Mouse (Mus musculus): ENCODE measurements at regions not wholly inside any gene's neighbourhood (a gene's known extent, or its start where the extent isn't known, plus 50 kb on each side); places are given as distances from the start of the nearest gene placed in this dataset.

GRCm38 (mm10) chr12:25203371-25204067 lies 106.6 kb upstream of the Id2 start:
- Histone ChIP-seq H3K27me3 (replicated peaks; ENCODE audit: control insufficient read depth, insufficient read depth, low read length) (no peaks in the 10 kb centered on the region), H3K36me3 (ENCODE audit: control insufficient read depth, insufficient read depth, low read length) (no peaks in the 10 kb centered on the region), H3K27ac (ENCODE audit: low read depth, low read length) (no peak overlapping the region), H3K9me3 (ENCODE audit: control insufficient read depth, low read length) (no peaks in the 10 kb centered on the region), H3K4me2 (ENCODE audit: low read length) (no peak overlapping the region), H3K4me1 (ENCODE audit: control insufficient read depth, insufficient read depth, low read depth, low read length) (no peaks in the 10 kb centered on the region; the same call in 1 of the 2 replicates), H3K4me3 (ENCODE audit: low read length) (no peak overlapping the region), H3K9ac (ENCODE audit: low read depth, low read length) (no peak overlapping the region)
- WGBS: 92% methylated on average over 10 of the region's 10 CpGs
- no peak for ATAC-seq

GRCm38 (mm10) chr12:25200161-25200560 lies 103.2 kb upstream of the Id2 start:
- no peaks in the 10 kb centered on the region for H3K27me3 ChIP-seq (replicated peaks; ENCODE audit: control insufficient read depth, insufficient read depth, low read length)
- 91% methylated on average over 4 of the region's 4 CpGs for WGBS
- no peak overlapping the region for H3K9ac ChIP-seq (ENCODE audit: low read depth, low read length)
- no peak overlapping the region for H3K27ac ChIP-seq (ENCODE audit: low read depth, low read length)
- H3K4me3 ChIP-seq (ENCODE audit: low read length): no peak overlapping the region
- no peak for ATAC-seq
- H3K4me1 ChIP-seq (ENCODE audit: control insufficient read depth, insufficient read depth, low read depth, low read length): no peaks in the 10 kb centered on the region
- H3K36me3 ChIP-seq (ENCODE audit: control insufficient read depth, insufficient read depth, low read length): no peaks in the 10 kb centered on the region
- H3K9me3 ChIP-seq (ENCODE audit: control insufficient read depth, low read length): no peaks in the 10 kb centered on the region
- no peak overlapping the region for H3K4me2 ChIP-seq (ENCODE audit: low read length)

DNA sequence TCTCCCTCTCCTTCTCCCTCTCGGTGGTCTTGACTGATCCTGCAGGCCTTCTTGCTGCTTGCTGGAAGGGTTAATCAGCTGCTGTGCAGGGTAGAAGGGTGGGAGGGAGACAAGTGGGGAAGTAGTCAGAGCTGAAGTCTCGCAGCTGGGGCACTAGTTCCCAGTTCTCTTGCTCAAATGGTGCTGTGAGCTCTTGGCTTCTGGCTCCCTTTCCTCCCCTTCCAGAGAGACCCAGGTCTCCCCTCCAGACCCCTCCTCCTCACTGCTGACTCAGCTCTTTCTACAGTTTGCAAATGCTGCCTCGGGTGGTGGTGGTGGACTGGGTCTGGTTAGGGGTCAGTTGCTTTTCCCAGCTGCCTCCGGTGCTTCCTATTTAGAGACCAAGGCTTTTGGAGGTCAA lies 100.8 kb upstream of the Id2 start:
- WGBS: 24% methylated on average over 4 of the region's 4 CpGs
- no peak overlapping the region for H3K9ac ChIP-seq (ENCODE audit: low read depth, low read length)
- H3K4me2 ChIP-seq (ENCODE audit: low read length): no peak overlapping the region
- no peaks in the 10 kb centered on the region for H3K4me1 ChIP-seq (ENCODE audit: control insufficient read depth, insufficient read depth, low read depth, low read length)
- ATAC-seq: no peak
- H3K27me3 ChIP-seq (replicated peaks; ENCODE audit: control insufficient read depth, insufficient read depth, low read length): no peaks in the 10 kb centered on the region
- H3K9me3 ChIP-seq (ENCODE audit: control insufficient read depth, low read length): no peaks in the 10 kb centered on the region
- H3K27ac ChIP-seq (ENCODE audit: low read depth, low read length): no peak overlapping the region
- no peaks in the 10 kb centered on the region for H3K36me3 ChIP-seq (ENCODE audit: control insufficient read depth, insufficient read depth, low read length)
- H3K4me3 ChIP-seq (ENCODE audit: low read length): no peak overlapping the region

DNA sequence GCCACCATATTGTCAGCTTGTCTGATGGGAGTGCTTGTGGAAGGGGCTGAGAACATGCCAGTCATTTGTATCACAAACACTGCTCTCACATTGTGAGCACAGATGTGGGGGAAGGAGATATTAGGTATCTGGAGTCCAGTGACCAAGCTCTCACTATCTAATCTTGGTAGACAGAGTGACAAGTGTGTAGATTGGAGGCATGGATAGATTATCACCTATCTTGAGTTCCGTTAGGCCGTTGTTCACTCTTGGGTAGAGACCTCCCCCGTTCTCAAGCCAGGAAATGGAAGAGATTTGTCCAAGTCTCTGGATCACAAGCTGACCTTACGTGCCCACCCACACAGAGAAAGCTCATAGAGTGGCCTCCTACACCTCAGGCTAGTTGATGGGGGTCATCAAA lies 99.1 kb upstream of the Id2 start:
- Histone ChIP-seq H3K4me3 (ENCODE audit: low read length) (no peak overlapping the region), H3K4me1 (ENCODE audit: control insufficient read depth, insufficient read depth, low read depth, low read length) (no peaks in the 10 kb centered on the region), H3K36me3 (ENCODE audit: control insufficient read depth, insufficient read depth, low read length) (no peaks in the 10 kb centered on the region), H3K9me3 (ENCODE audit: control insufficient read depth, low read length) (no peaks in the 10 kb centered on the region), H3K4me2 (ENCODE audit: low read length) (no peak overlapping the region), H3K27me3 (replicated peaks; ENCODE audit: control insufficient read depth, insufficient read depth, low read length) (no peaks in the 10 kb centered on the region), H3K9ac (ENCODE audit: low read depth, low read length) (no peak overlapping the region), H3K27ac (ENCODE audit: low read depth, low read length) (no peak overlapping the region)
- 96% methylated on average over 4 of the region's 4 CpGs for WGBS
- ATAC-seq: no peak

DNA sequence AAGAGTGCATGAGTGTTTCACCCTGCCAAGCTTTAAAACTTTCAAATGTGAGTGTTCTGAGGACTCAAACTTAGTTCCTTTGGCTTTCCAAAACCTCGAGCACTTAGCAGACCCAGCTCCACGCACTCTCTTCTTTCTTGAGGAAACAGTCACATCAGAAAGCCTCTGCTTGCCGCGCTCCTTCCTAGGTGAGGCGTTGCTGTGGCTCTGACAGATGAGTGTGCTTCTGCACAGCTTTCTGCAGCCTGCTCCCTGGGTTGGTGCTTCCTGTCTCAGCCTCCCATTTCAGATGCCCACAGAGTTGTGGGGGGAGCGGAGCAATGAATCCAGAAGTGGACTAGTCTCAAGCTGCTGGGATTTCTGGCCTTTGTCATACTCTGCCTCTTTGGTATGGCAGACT lies 95.3 kb upstream of the Id2 start:
- Histone ChIP-seq H3K9ac (ENCODE audit: low read depth, low read length) (no peak overlapping the region), H3K9me3 (ENCODE audit: control insufficient read depth, low read length) (no peaks in the 10 kb centered on the region), H3K27ac (ENCODE audit: low read depth, low read length) (no peak overlapping the region), H3K4me2 (ENCODE audit: low read length) (no peak overlapping the region), H3K36me3 (ENCODE audit: control insufficient read depth, insufficient read depth, low read length) (no peaks in the 10 kb centered on the region), H3K4me1 (ENCODE audit: control insufficient read depth, insufficient read depth, low read depth, low read length) (no peaks in the 10 kb centered on the region), H3K27me3 (replicated peaks; ENCODE audit: control insufficient read depth, insufficient read depth, low read length) (no peaks in the 10 kb centered on the region), H3K4me3 (ENCODE audit: low read length) (no peak overlapping the region)
- ATAC-seq: no peak
- WGBS: 95% methylated on average over 6 of the region's 6 CpGs

GRCm38 (mm10) chr12:25190360-25190759 lies 93.4 kb upstream of the Id2 start:
- Histone ChIP-seq H3K9ac (ENCODE audit: low read depth, low read length) (no peak overlapping the region), H3K27me3 (replicated peaks; ENCODE audit: control insufficient read depth, insufficient read depth, low read length) (no peaks in the 10 kb centered on the region), H3K4me1 (ENCODE audit: control insufficient read depth, insufficient read depth, low read depth, low read length) (no peaks in the 10 kb centered on the region), H3K4me3 (ENCODE audit: low read length) (no peak overlapping the region), H3K9me3 (ENCODE audit: control insufficient read depth, low read length) (no peaks in the 10 kb centered on the region; the same call in 1 of the 2 replicates), H3K27ac (ENCODE audit: low read depth, low read length) (no peak overlapping the region), H3K4me2 (ENCODE audit: low read length) (no peak overlapping the region), H3K36me3 (ENCODE audit: control insufficient read depth, insufficient read depth, low read length) (no peaks in the 10 kb centered on the region)
- WGBS: 62% methylated on average over 6 of the region's 6 CpGs
- no peak for ATAC-seq

DNA sequence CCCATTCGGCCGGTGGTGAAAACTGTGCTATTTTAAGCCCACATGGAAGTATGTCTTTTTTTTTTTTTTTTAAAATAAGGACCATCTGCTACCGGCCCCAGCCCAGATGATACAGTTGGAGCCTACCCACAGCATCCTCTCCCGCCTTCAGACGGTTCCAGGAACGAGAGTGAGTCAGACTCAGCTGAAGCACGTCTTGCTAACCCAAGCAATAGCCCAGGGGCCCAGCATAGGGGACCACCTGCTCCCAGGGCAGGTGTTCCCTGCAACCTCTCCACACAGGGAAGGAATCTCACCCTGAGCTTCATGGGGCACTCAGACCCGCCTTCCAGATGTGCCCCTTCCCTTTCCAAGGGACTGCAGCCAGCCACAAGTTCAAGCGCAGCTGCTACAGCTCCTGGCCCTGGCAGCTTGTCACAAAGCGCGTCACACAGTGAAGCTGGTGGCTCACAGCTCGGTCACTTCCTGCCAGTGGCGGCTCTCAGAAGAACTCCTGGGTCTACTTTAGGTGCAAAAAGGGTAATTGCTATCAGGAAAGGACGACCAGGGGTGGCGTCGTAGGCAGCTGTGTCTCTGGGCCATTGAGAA lies 92.3 kb upstream of the Id2 start:
- H3K27me3 ChIP-seq (replicated peaks; ENCODE audit: control insufficient read depth, insufficient read depth, low read length): no peaks in the 10 kb centered on the region
- no peak overlapping the region for H3K4me2 ChIP-seq (ENCODE audit: low read length)
- no peaks in the 10 kb centered on the region for H3K36me3 ChIP-seq (ENCODE audit: control insufficient read depth, insufficient read depth, low read length)
- H3K9me3 ChIP-seq (ENCODE audit: control insufficient read depth, low read length): no peaks in the 10 kb centered on the region; the same call in 1 of the 2 replicates
- no peaks in the 10 kb centered on the region for H3K4me1 ChIP-seq (ENCODE audit: control insufficient read depth, insufficient read depth, low read depth, low read length)
- no peak overlapping the region for H3K4me3 ChIP-seq (ENCODE audit: low read length)
- no peak overlapping the region for H3K9ac ChIP-seq (ENCODE audit: low read depth, low read length)
- no peak overlapping the region for H3K27ac ChIP-seq (ENCODE audit: low read depth, low read length)
- no peak for ATAC-seq
- WGBS: 73% methylated on average over 16 of the region's 16 CpGs

- no peak for ATAC-seq
- 79% methylated on average over 3 of the region's 3 CpGs for WGBS
- Histone ChIP-seq H3K9ac (ENCODE audit: low read depth, low read length) (no peak overlapping the region), H3K4me2 (ENCODE audit: low read length) (no peak overlapping the region), H3K27ac (ENCODE audit: low read depth, low read length) (no peak overlapping the region), H3K4me1 (ENCODE audit: control insufficient read depth, insufficient read depth, low read depth, low read length) (no peaks in the 10 kb centered on the region), H3K27me3 (replicated peaks; ENCODE audit: control insufficient read depth, insufficient read depth, low read length) (no peaks in the 10 kb centered on the region), H3K4me3 (ENCODE audit: low read length) (no peak overlapping the region), H3K9me3 (ENCODE audit: control insufficient read depth, low read length) (no peaks in the 10 kb centered on the region; the same call in 1 of the 2 replicates), H3K36me3 (ENCODE audit: control insufficient read depth, insufficient read depth, low read length) (no peaks in the 10 kb centered on the region)
Measured at GRCm38 (mm10) chr12:25188556-25188955, 91.6 kb upstream of the Id2 start.

DNA sequence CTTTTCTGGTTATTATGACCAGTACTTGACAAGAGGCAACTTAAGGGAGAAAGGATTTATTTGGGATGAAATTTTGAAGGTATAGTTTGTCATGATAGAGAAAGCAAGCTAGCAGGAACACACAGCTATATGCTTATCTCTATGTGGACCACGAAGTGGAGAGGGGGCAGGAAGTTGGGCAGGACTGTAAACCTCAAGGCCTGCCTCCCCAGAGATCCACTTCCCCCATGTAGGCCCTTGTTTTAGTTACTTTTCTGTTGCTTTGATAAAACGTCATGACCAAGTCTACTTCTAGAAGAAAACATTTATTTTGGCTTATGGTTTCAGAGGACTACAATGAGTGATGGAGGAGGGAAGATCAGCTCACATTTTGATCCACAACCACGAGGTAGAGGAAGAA lies 90.3 kb upstream of the Id2 start:
- no peak for ATAC-seq
- 80% methylated on average over 3 of the region's 3 CpGs for WGBS

More for the DNA sequence above, 90.3 kb upstream of the Id2 start:
- Histone ChIP-seq H3K4me2 (ENCODE audit: low read length) (no peak overlapping the region), H3K9ac (ENCODE audit: low read depth, low read length) (no peak overlapping the region), H3K27me3 (replicated peaks; ENCODE audit: control insufficient read depth, insufficient read depth, low read length) (no peaks in the 10 kb centered on the region), H3K36me3 (ENCODE audit: control insufficient read depth, insufficient read depth, low read length) (no peaks in the 10 kb centered on the region), H3K4me3 (ENCODE audit: low read length) (no peak overlapping the region), H3K27ac (ENCODE audit: low read depth, low read length) (no peak overlapping the region), H3K4me1 (ENCODE audit: control insufficient read depth, insufficient read depth, low read depth, low read length) (no peaks in the 10 kb centered on the region), H3K9me3 (ENCODE audit: control insufficient read depth, low read length) (no peaks in the 10 kb centered on the region; the same call in 1 of the 2 replicates)
